15 mouse cellular contexts compared by ENCODE assay signal in the genomic region with DNA sequence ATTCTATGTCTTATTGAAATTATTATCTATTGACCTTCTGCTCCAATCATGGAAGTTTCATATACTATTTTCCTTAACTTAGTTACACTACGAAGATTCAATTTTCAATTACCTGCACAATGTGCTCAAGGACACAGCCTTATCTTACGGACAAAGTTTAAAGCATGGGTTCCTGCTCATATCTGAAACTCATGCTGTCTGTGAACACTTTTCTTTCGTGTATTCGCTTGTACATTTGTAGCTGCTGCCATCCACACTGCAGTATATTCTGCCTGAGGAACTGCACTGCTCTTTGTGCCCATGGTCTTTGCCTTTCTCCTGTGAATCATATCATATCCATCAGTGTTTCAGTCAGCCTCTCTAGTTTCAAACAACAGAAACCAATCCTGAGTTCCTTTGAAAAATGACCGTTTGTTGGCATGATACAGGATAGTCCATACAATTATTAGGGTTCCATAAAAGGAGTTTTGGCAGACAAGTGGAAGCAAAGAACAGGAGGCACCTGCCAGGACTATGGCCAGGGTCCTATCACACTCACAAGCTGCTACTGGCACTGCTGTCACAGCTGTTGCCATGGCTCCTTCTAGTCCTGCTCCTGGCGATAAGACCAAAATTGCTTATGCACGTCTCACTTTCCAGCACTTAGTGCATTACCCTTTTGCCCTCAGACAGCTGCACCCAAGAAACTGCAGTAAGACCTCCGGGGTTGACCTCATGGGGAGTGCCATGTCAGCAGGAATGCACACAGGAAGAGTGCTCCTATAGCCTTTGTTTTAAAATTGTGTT.
DNase-seq lines count a peak whose midpoint lies in the region; ATAC-seq and TF ChIP-seq lines count a peak whose summit lies in the region.
"Had no signal": no experiment of that assay in that cellular context is flagged by ENCODE, and none has a peak within 500 bp of the region (broad histone marks: within the 10 kb centered on the region; RNA-seq: fewer than 3 reads in every experiment).

No protein-coding gene starts in this region.

- H3K36me3 ChIP-seq in embryonic facial prominence, embryonic 14.5 days (ENCODE audit: control insufficient read depth, insufficient read depth, low read length) = no peaks in the 10 kb centered on the region
- H3K36me3 ChIP-seq in heart, embryonic 15.5 days = no peaks in the 10 kb centered on the region
- no peaks in the 10 kb centered on the region for H3K36me3 ChIP-seq in limb, embryonic 15.5 days
- H3K36me3 ChIP-seq in lung, postnatal 0 days (ENCODE audit: insufficient read depth, low read length) = no peaks in the 10 kb centered on the region
- H3K36me3 ChIP-seq: embryonic facial prominence, embryonic 12.5 days; G1E; midbrain, embryonic 13.5 days had no signal

- H3K4me3 ChIP-seq in embryonic facial prominence, embryonic 14.5 days (ENCODE audit: low read depth, low read length) = no peak overlapping the region
- no peak overlapping the region for H3K4me3 ChIP-seq in heart, embryonic 15.5 days
- H3K4me3 ChIP-seq in limb, embryonic 15.5 days = no peak overlapping the region
- H3K4me3 ChIP-seq in gastrocnemius, adult 2 months = no peak overlapping the region
- H3K4me3 ChIP-seq in lung, postnatal 0 days (ENCODE audit: low read depth, low read length) = no peak overlapping the region
- H3K4me3 ChIP-seq: embryonic facial prominence, embryonic 12.5 days; midbrain, embryonic 13.5 days had no signal

- no peak overlapping the region for H3K4me2 ChIP-seq in embryonic facial prominence, embryonic 14.5 days (ENCODE audit: low read depth, low read length)
- no peak overlapping the region for H3K4me2 ChIP-seq in heart, embryonic 15.5 days
- no peak overlapping the region for H3K4me2 ChIP-seq in limb, embryonic 15.5 days
- no peak overlapping the region for H3K4me2 ChIP-seq in lung, postnatal 0 days (replicated peaks; ENCODE audit: low read depth, low read length)
- H3K4me2 ChIP-seq: embryonic facial prominence, embryonic 12.5 days; midbrain, embryonic 13.5 days had no signal

- no peak for TF ChIP-seq EP300 in lung, postnatal 0 days (IDR thresholded peaks at IDR 0.05)

- no peak overlapping the region for H3K9ac ChIP-seq in embryonic facial prominence, embryonic 14.5 days (ENCODE audit: low read depth, low read length)
- H3K9ac ChIP-seq in heart, embryonic 15.5 days = no peak overlapping the region
- no peak overlapping the region for H3K9ac ChIP-seq in limb, embryonic 15.5 days
- no peak overlapping the region for H3K9ac ChIP-seq in lung, postnatal 0 days (replicated peaks; ENCODE audit: low read depth)
- H3K9ac ChIP-seq: embryonic facial prominence, embryonic 12.5 days; midbrain, embryonic 13.5 days had no signal

- WGBS in embryonic facial prominence, embryonic 14.5 days = 63% methylated on average over 8 of the region's 8 CpGs
- 52% methylated on average over 8 of the region's 8 CpGs for WGBS in heart, embryonic 15.5 days
- 75% methylated on average over 8 of the region's 8 CpGs for WGBS in limb, embryonic 15.5 days
- 63% methylated on average over 8 of the region's 8 CpGs for WGBS in lung, postnatal 0 days

- H3K9me3 ChIP-seq in embryonic facial prominence, embryonic 14.5 days (ENCODE audit: control insufficient read depth, low read length) = no peaks in the 10 kb centered on the region
- no peaks in the 10 kb centered on the region for H3K9me3 ChIP-seq in heart, embryonic 15.5 days (replicated peaks)
- no peaks in the 10 kb centered on the region for H3K9me3 ChIP-seq in limb, embryonic 15.5 days
- no peaks in the 10 kb centered on the region for H3K9me3 ChIP-seq in lung, postnatal 0 days (ENCODE audit: low read length)
- H3K9me3 ChIP-seq: embryonic facial prominence, embryonic 12.5 days; midbrain, embryonic 13.5 days had no signal

- ATAC-seq in embryonic facial prominence, embryonic 14.5 days (ENCODE audit: low read depth) = peak; percentile 92
- peak; percentile 95 for ATAC-seq in heart, embryonic 15.5 days (replicated peaks; ENCODE audit: insufficient number of reproducible peaks, insufficient read depth, low FRiP score, low read depth)
- ATAC-seq in limb, embryonic 15.5 days (ENCODE audit: insufficient number of reproducible peaks, low FRiP score, low TSS enrichment, low read depth) = peak; percentile 61; the same call in 1 of the 2 replicates
- no peak for ATAC-seq in lung, postnatal 0 days
- ATAC-seq: activated CD4-positive, CD25-positive, alpha-beta regulatory T cell, adult 4 months; inflammation-experienced regulatory T-cells, adult 6 months; midbrain, embryonic 13.5 days had no signal

- DNase-seq in embryo, embryonic 10 days (ENCODE audit: low spot score) = peak; percentile 12
- no peak for DNase-seq in embryo, embryonic 9.5 days (ENCODE audit: extremely low spot score)
- DNase-seq in embryonic facial prominence, embryonic 14.5 days (ENCODE audit: low spot score) = peak; percentile 83
- DNase-seq in urinary bladder, adult 2 months (ENCODE audit: low spot score) = no peak
- no peak for DNase-seq in gastrocnemius, adult 2 months
- DNase-seq in lung, postnatal 0 days (ENCODE audit: low spot score) = no peak
- DNase-seq: lung, adult 18-20 months; right cerebral cortex, postnatal 4 days had no signal

- no peaks in the 10 kb centered on the region for H3K27me3 ChIP-seq in embryonic facial prominence, embryonic 14.5 days (replicated peaks; ENCODE audit: control insufficient read depth, insufficient read depth, low read length)
- no peaks in the 10 kb centered on the region for H3K27me3 ChIP-seq in heart, embryonic 15.5 days
- H3K27me3 ChIP-seq in limb, embryonic 15.5 days = no peaks in the 10 kb centered on the region
- H3K27me3 ChIP-seq in lung, postnatal 0 days (replicated peaks; ENCODE audit: insufficient read depth, low read length) = no peaks in the 10 kb centered on the region
- H3K27me3 ChIP-seq: embryonic facial prominence, embryonic 12.5 days; midbrain, embryonic 13.5 days had no signal

- H3K27ac ChIP-seq in embryonic facial prominence, embryonic 14.5 days (replicated peaks; ENCODE audit: low read depth, low read length) = no peak overlapping the region
- H3K27ac ChIP-seq in heart, embryonic 15.5 days = peak overlapping the region; percentile 85
- no peak overlapping the region for H3K27ac ChIP-seq in limb, embryonic 15.5 days
- no peak overlapping the region for H3K27ac ChIP-seq in gastrocnemius, adult 2 months
- H3K27ac ChIP-seq in lung, postnatal 0 days (ENCODE audit: low read length) = no peak overlapping the region
- H3K27ac ChIP-seq: embryonic facial prominence, embryonic 12.5 days; midbrain, embryonic 13.5 days had no signal

- intact Hi-C loops in gastrocnemius, adult 2 months (cut with DNase I) = no loop called here

- TF ChIP-seq CTCF in gastrocnemius, adult 2 months (IDR thresholded peaks at IDR 0.05) = no peak
- TF ChIP-seq CTCF in lung, postnatal 0 days (IDR thresholded peaks at IDR 0.05) = no peak

- H3K4me1 ChIP-seq in embryonic facial prominence, embryonic 14.5 days (ENCODE audit: control insufficient read depth, insufficient read depth, low read length) = no peaks in the 10 kb centered on the region
- H3K4me1 ChIP-seq in heart, embryonic 15.5 days (replicated peaks) = peaks cover 17% of the 10 kb centered on the region
- no peaks in the 10 kb centered on the region for H3K4me1 ChIP-seq in limb, embryonic 15.5 days
- no peaks in the 10 kb centered on the region for H3K4me1 ChIP-seq in lung, postnatal 0 days (ENCODE audit: insufficient read depth, low read depth, low read length)
- H3K4me1 ChIP-seq: midbrain, embryonic 13.5 days had no signal

Comparison
In these comparisons a context has a peak if more than half of its experiments do, and no peak if none do; other contexts are left out.
1. DNase-seq: peak in embryo, embryonic 10 days (single experiment) and embryonic facial prominence, embryonic 14.5 days (single experiment); none in embryo, embryonic 9.5 days (single experiment), urinary bladder, adult 2 months (single experiment), gastrocnemius, adult 2 months (single experiment) and lung, postnatal 0 days (single experiment).